Mouse (Mus musculus) hindbrain, embryonic 10.5 days (tissue): ENCODE measurements around the gene Larp1. TPM values are rescaled to one million over a fixed set of nuclear protein-coding genes. Genes with fewer than 3 reads are reported as not detected.

ENCODE experiments used
- DNase-seq: peaks from one replicate; pipeline ENCODE4 v3.0.0-alpha.2; 2017; ENCODE audit warnings: low spot score
- H3K27ac ChIP-seq: fragments of 300-500 bp; sonication (generic); 2 replicates; pipeline ENCODE4 v1.5.1; 2016; ENCODE audit warnings: mild to moderate bottlenecking, moderate library complexity
- H3K27me3 ChIP-seq: fragments of 300-500 bp; sonication (generic); 2 replicates; pipeline ENCODE4 v1.6.1; 2016; ENCODE audit warnings: mild to moderate bottlenecking; ENCODE audit not compliant: poor library complexity, insufficient read depth, severe bottlenecking
- H3K36me3 ChIP-seq: fragments of 300-500 bp; sonication (generic); 2 replicates; pipeline ENCODE4 v1.6.1; 2016; ENCODE audit warnings: mild to moderate bottlenecking, moderate library complexity
- H3K4me1 ChIP-seq: fragments of 300-500 bp; sonication (generic); replicated peaks from 2 replicates; pipeline ENCODE4 v1.6.1; 2016; ENCODE audit warnings: mild to moderate bottlenecking
- H3K4me3 ChIP-seq: fragments of 300-500 bp; sonication (generic); 2 replicates; pipeline ENCODE4 v1.5.1; 2016; ENCODE audit warnings: mild to moderate bottlenecking, moderate library complexity
- H3K9me3 ChIP-seq: fragments of 300-500 bp; sonication (generic); 2 replicates; pipeline ENCODE4 v1.6.1; 2016; ENCODE audit warnings: mild to moderate bottlenecking, moderate library complexity
- WGBS: fragments of 180-500 bp; shearing (Covaris S2); methylation state at CpG from one replicate; pipeline ENCODE4 v1.1.7; 2016; 5-methylcytosine and 5-hydroxymethylcytosine counted together
- polyA plus RNA-seq: library from polyadenylated mRNA; unstranded; fragments of >200 nt; fragmentation: Nextera tagmentation; extraction: Ambion mirVana; gene quantifications from 2 replicates; pipeline ENCODE4 v1.2.1, GENCODE M21; 2016

Gene Larp1
- 14.0 and 15.6 TPM in 2 replicates for polyA plus RNA-seq

DNA sequence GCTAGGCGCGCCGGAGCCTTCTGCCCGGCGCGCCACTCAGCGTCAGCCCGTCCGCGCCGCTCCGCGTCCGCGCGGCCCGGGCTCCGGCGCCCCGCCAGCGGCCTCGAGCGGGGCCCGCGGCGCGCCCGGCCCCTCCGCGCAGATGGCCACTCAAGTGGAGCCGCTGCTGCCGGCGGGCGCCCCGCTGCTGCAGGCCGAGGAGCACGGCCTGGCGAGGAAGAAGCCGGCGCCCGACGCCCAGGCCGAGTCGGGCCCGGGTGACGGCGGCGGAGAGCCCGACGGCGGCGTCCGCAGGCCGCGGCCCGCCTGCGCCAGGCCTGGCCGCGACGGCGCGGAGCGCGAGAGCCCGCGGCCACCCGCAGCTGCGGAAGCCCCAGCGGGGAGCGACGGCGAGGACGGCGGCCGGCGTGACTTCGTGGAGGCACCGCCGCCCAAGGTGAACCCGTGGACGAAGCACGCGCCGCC, at the start of gene Larp1:
TSS of gene Larp1 (plus strand) at position 14 of the 465 bp plus-strand sequence.
- H3K36me3 ChIP-seq: no peaks in the 10 kb centered on the region
- peak within 1 kb of the TSS; percentile 95 for H3K27ac ChIP-seq
- no peaks in the 10 kb centered on the region for H3K27me3 ChIP-seq
- H3K4me1 ChIP-seq: peaks cover 31% of the 10 kb centered on the region
- no peaks in the 10 kb centered on the region for H3K9me3 ChIP-seq
- under 1% methylated on average over 84 of the region's 84 CpGs for WGBS
- peak within 1 kb of the TSS; percentile 98 for H3K4me3 ChIP-seq
- no peak for DNase-seq

DNA sequence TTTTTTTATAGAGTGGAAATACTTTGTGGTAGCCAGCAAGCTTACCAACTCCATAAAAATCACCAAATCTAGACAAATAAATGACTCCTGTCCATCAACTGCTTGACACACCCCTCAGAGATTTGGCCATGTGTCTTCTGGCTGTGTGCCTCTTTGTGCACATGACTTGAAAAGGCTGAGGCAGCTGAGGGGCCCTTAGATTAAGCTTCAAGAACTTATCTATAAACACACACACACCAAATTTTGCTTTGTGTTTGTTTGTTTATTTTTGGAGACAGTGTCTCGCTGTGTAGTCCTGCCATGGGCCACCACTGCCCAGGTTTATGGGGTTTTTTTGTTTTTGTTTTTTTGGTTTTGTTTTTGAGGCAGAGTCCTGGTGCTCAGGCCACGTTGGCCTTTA, 48.9 kb upstream of the Larp1 start:
- no peak overlapping the region for H3K27ac ChIP-seq
- WGBS: 74% methylated on average over 2 of the region's 2 CpGs

DNA sequence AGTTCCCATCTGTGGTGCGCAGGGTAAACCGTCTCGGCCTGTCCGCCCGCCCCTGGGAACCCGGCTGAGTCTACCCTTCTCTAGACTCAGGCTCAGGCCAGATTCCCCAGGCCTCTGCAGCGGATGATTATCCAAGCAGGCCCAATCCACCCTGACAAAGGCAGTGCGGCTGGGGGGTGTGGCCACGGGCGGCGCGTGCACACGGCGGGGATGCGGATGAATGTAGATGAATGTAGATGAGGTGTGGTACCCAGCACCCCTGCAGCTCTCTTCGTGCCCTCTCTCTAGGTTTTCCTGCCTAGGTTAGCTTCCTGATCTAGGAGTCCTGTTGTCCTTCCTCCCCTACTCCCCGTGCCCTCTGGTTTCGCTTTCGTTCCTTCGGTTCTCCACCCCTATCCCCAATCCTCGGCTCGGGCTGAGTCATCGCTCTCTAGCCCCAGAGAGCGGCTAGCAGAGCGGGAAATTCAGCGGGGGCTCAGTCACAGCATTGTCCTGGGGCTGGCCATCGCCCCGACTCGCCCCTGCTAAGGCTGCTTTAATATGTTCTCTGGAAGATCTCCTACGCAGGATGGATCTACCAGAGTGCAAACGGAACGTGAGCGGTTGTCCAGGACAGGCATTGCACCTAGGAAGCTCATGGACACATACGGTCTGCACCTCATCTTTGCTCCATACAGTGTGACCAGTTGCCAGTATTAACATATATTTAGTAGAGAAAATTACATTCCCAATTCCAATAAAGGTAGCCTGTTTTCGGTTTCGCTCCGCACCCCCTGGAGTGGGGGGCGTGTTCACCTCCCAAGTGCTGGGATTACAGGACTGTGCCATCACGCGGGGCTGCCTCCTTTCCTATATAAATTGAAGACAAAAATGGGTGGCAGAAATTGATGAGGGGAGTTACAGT, 46.2 kb upstream of the Larp1 start:
- under 1% methylated on average over 40 of the region's 40 CpGs for WGBS
- H3K9me3 ChIP-seq: no peaks in the 10 kb centered on the region
- H3K27ac ChIP-seq: peak overlapping the region; percentile 92
- peaks cover 13% of the 10 kb centered on the region for H3K4me1 ChIP-seq
- peak overlapping the region; percentile 66 for H3K4me3 ChIP-seq
- H3K36me3 ChIP-seq: no peaks in the 10 kb centered on the region
- H3K27me3 ChIP-seq: no peaks in the 10 kb centered on the region
- peak; percentile 90 for DNase-seq

More for the DNA sequence above, 48.9 kb upstream of the Larp1 start:
- Histone ChIP-seq H3K4me3 (no peak overlapping the region), H3K9me3 (no peaks in the 10 kb centered on the region), H3K4me1 (peaks cover 13% of the 10 kb centered on the region), H3K36me3 (no peaks in the 10 kb centered on the region), H3K27me3 (no peaks in the 10 kb centered on the region)
- no peak for DNase-seq

DNA sequence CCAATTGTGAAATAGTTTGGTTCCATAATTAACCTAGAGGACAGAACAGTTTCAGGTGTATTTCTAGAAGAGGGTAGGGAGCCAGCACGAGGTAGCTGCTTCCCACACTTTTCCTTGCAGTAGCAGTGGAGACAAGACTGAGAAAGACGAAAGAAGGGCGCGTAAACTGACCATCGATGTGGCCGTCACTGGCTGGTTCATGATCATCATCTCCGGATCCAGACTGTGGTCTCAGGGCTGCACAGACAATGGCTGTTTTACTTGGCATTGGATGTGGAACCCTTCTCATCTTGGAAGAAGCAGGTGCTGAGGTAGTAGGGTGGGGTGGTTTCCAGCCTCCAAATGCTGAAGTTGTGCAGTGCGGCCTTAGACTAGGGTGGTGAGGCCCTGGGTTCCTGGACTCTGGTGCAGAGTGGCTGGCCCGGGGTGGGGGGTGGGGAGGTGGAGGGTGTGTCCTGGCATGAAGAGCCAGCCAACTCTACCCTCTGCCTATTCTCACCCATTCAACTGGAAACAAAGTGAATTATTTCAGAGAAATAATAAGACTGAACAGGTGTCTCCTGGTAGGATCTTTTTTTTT, 45.5 kb upstream of the Larp1 start:
- WGBS: 39% methylated on average over 9 of the region's 9 CpGs
- H3K27ac ChIP-seq: peak overlapping the region; percentile 92
- no peaks in the 10 kb centered on the region for H3K36me3 ChIP-seq
- H3K27me3 ChIP-seq: no peaks in the 10 kb centered on the region
- no peak for DNase-seq
- peaks cover 13% of the 10 kb centered on the region for H3K4me1 ChIP-seq
- H3K4me3 ChIP-seq: peak overlapping the region; percentile 66
- no peaks in the 10 kb centered on the region for H3K9me3 ChIP-seq

DNA sequence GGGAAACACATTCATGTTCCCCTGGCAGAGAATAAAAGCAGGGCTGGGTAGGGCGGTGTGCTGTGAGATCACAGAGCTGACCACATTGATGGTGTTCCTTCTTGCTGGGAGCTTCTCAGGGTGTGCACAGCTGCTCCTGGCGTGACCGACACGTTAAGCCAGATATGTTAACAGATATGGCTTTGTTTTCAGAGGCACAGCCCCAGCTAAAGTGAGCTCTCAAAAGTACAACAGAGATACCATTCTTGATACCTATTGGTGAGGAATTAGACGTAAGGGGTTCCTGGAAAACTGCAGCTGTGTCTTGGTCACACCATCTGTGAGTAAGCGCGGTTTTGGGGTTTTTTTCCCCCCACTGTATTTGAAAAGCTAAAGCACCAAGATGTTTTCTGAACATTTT, 42.2 kb upstream of the Larp1 start:
- DNase-seq: no peak
- no peaks in the 10 kb centered on the region for H3K36me3 ChIP-seq
- no peak overlapping the region for H3K4me3 ChIP-seq
- H3K27me3 ChIP-seq: no peaks in the 10 kb centered on the region
- H3K9me3 ChIP-seq: no peaks in the 10 kb centered on the region
- peaks cover 19% of the 10 kb centered on the region for H3K4me1 ChIP-seq
- whole genome bisulfite sequencing: 77% methylated on average over 7 of the region's 7 CpGs
- no peak overlapping the region for H3K27ac ChIP-seq

DNA sequence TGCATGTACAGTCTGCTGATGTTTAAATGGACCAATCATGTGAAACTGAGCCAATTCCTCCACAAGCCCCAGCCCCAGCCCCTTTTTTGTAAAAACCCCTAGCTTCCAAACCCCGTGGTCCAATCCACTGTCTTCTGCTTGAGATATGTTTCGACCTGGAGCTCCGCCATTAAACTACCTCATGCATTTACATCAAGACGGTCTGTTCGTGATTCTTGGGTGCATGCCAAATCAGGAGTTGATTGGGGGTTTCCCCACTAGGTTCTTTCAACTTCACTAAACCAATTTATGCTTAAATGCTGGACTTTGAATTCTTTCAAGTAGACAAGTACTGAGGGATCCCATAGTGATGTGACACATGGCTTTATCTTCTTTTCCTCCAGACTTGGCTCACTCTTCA, 40.6 kb upstream of the Larp1 start:
- H3K27ac ChIP-seq: no peak overlapping the region
- no peak for DNase-seq
- no peaks in the 10 kb centered on the region for H3K27me3 ChIP-seq
- H3K9me3 ChIP-seq: no peaks in the 10 kb centered on the region
- WGBS: 96% methylated on average over 5 of the region's 5 CpGs
- no peaks in the 10 kb centered on the region for H3K36me3 ChIP-seq
- peaks cover 9% of the 10 kb centered on the region for H3K4me1 ChIP-seq
- H3K4me3 ChIP-seq: no peak overlapping the region

DNA sequence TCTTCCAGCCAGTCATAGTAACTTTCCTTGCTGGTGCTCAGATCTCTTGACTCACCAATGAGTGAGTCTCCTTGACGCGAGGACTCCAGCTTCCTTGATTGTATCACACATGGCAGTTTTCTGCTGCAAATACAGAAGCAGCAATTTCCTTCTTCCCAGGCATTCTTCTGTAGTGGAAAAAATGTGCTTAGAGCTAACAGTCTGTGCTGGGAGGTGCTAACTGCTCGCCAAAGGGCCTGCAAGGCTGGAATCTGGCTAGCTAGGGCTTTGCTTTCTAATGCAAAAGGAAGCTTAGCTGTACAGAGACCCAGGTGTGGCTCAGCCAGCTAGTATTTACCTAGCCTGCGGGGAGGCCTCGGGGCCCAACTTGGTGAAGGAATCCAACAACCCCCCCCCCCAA, 38.3 kb upstream of the Larp1 start:
- no peaks in the 10 kb centered on the region for H3K27me3 ChIP-seq
- no peak for DNase-seq
- no peaks in the 10 kb centered on the region for H3K9me3 ChIP-seq
- 23% methylated on average over 5 of the region's 5 CpGs for WGBS
- H3K4me1 ChIP-seq: peaks cover 6% of the 10 kb centered on the region
- H3K4me3 ChIP-seq: no peak overlapping the region
- H3K27ac ChIP-seq: no peak overlapping the region
- no peaks in the 10 kb centered on the region for H3K36me3 ChIP-seq

DNA sequence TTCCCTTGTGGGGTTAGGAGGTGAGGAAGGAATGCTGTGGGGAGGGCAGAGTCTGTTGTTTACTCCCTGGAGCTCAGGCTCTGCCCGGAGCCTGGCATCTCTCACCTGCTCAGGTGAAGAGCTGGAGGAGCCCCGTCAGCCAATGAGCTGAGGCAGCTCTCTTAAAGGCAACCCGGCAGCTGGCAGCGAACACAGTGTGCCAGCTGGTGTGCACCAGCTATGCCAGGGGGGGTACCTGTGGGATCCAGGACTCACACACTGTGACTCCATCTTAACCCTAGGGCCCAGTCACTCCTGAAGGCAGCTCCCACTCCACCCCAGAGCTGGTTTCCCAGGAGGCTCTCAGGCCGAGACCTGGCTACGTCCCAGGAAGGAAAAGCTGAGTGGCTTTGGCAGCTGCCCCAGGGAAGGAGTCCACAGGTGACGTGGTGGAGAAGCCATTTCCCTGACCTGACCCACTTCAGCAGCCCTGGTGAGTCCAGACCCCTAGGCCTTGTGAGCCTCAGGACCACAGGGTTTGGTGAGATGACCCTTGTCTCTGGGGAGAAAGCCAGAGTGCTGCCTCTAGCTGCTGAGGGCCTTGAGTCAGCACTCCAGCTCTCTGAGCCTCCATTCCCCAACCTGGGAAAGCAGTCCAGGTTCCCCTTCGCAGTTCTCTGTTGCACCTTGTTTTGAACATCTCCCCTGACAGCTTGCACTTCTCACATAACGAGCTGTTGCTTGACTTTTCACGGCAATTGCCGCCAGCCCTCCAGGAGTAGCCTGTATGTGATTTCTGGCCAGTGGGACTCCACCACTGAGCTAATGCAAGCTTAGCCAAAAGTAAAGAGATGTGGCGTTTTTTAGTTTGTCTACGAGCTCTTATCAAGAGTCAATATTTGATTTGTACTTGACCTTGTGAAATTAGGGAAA, 35.6 kb upstream of the Larp1 start:
- WGBS: 78% methylated on average over 13 of the region's 13 CpGs
- Histone ChIP-seq H3K4me3 (no peak overlapping the region), H3K27me3 (no peaks in the 10 kb centered on the region), H3K27ac (no peak overlapping the region), H3K9me3 (no peaks in the 10 kb centered on the region), H3K4me1 (peaks cover 6% of the 10 kb centered on the region), H3K36me3 (no peaks in the 10 kb centered on the region)
- DNase-seq: no peak

DNA sequence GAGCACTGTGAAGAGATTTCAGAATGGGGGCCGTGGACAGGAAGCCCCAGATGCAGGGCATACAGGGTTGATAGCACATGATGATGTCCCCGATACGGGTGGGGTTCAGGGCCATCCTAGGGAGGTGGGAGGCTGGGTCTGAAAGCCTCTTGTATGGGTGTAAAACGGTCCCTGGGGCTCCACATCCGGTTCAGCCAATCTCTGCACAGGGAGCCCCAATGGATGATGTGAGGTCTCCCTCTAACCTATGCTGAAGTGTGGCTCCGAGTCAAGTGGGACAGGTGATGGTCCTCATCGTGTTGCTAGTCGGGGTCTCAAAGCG, 35.0 kb upstream of the Larp1 start:
- Histone ChIP-seq H3K4me1 (peaks cover 6% of the 10 kb centered on the region), H3K4me3 (no peak overlapping the region), H3K27ac (no peak overlapping the region), H3K9me3 (no peaks in the 10 kb centered on the region), H3K27me3 (no peaks in the 10 kb centered on the region), H3K36me3 (no peaks in the 10 kb centered on the region)
- WGBS: 71% methylated on average over 9 of the region's 9 CpGs
- DNase-seq: no peak

DNA sequence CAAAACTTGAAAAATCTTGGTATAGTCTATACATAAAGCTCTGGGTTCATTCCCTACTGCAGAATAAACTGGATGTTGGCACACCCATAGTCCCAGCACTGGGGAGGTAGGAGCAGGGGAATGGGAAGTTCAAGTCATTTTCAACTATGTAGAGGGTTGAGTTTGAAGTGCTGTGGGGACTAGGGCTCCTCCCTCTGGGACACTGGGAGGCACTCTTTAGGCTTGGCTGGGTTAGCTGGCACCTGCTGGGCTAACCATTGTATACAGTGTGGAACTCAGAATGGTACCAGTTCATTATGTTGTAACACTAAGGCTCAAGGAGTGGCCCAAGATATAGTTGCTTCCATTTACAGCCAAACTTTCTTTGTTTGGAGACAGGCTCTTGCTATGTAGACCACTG, 33.0 kb upstream of the Larp1 start:
- no peak overlapping the region for H3K27ac ChIP-seq
- H3K9me3 ChIP-seq: no peaks in the 10 kb centered on the region
- H3K4me3 ChIP-seq: no peak overlapping the region
- no peaks in the 10 kb centered on the region for H3K36me3 ChIP-seq
- H3K4me1 ChIP-seq: peaks cover 2% of the 10 kb centered on the region; the same call in 1 of the 2 replicates
- no peaks in the 10 kb centered on the region for H3K27me3 ChIP-seq
- DNase-seq: no peak

DNA sequence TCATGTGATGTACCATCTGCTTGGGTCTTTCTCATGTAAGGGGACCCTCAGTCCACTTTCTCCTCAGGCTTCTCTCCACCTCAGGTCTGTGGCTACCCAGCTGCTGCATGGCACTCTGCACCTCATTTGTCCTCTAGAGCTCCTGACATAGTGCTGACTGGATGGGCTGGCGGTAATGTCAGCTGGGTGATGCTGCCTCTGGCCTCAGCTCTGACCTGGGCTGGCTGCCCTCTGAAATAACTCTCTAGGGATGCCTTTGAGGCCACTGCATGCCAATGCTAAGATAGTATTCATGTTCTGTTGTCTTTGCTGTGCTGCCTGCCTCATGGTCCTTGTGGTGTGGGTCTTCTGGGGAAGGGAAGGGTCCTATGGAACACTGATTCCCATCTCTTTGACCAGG, 31.2 kb upstream of the Larp1 start:
- DNase-seq: no peak
- no peaks in the 10 kb centered on the region for H3K36me3 ChIP-seq
- 86% methylated on average over 1 of the region's 1 CpGs for WGBS
- no peaks in the 10 kb centered on the region for H3K27me3 ChIP-seq
- H3K4me3 ChIP-seq: no peak overlapping the region
- H3K9me3 ChIP-seq: no peaks in the 10 kb centered on the region
- no peak overlapping the region for H3K27ac ChIP-seq
- no peaks in the 10 kb centered on the region for H3K4me1 ChIP-seq

DNA sequence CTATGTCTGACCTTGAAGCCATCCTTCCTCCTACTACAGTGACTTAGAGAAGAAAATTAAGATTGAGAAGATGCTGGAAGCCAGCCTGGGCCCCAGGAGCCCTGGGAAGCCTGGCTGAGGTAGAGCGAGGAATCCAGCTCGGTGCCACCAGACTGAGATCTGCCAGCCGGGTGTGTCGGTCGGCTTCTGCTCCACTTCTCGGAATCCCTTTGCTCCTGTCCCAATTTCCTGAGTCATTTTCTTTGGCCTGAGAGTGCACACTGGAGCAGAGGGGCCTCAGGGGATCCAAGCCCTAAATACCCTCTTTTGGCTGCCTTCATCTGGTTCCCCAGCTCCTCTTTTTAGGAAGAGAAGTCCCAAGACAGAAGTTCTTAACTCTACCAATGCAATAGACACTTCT, 29.2 kb upstream of the Larp1 start:
- 93% methylated on average over 6 of the region's 6 CpGs for WGBS
- no peak for DNase-seq

More for the DNA sequence above, 29.2 kb upstream of the Larp1 start:
- H3K36me3 ChIP-seq: no peaks in the 10 kb centered on the region
- no peak overlapping the region for H3K4me3 ChIP-seq
- H3K4me1 ChIP-seq: no peaks in the 10 kb centered on the region
- H3K9me3 ChIP-seq: no peaks in the 10 kb centered on the region
- H3K27ac ChIP-seq: no peak overlapping the region
- H3K27me3 ChIP-seq: no peaks in the 10 kb centered on the region
